Mouse (Mus musculus) CH12.LX (cell line): ENCODE data around the gene Wbp2. TPM values are rescaled to one million over a fixed set of nuclear protein-coding genes. Genes with fewer than 3 reads are reported as not detected.

Experiments
- DNase-seq: peaks from one replicate; pipeline ENCODE4 v3.0.0-alpha.2; 2013; ENCODE audit errors: extremely low read depth
- H3K27ac ChIP-seq: 2 replicates; pipeline ENCODE4 v1.5.1; 2012; ENCODE audit warnings: low read depth, mild to moderate bottlenecking, control low read depth, moderate library complexity; ENCODE audit not compliant: insufficient read depth
- H3K27me3 ChIP-seq: replicated peaks from 2 replicates; pipeline ENCODE3; 2012; ENCODE audit warnings: inconsistent platforms
- H3K36me3 ChIP-seq, 2 experiments: replicated peaks in 1 of 2; 2 replicates each; pipeline versions ENCODE3 to v1.6.1; 2012; ENCODE audit warnings: inconsistent platforms in 1 of 2, low read length in 1 of 2, mild to moderate bottlenecking in 1 of 2, mixed read lengths in 1 of 2, moderate library complexity in 1 of 2; ENCODE audit not compliant: control insufficient read depth in 1 of 2, insufficient read depth in 1 of 2
- H3K4me1 ChIP-seq, 2 experiments: 2 replicates each; pipeline ENCODE4 v1.6.1; 2012; ENCODE audit warnings: inconsistent platforms in 1 of 2, moderate library complexity in 1 of 2; ENCODE audit not compliant: insufficient read depth in 2 of 2, control insufficient read depth in 1 of 2
- H3K4me2 ChIP-seq: 2 replicates; pipeline ENCODE4 v1.6.1; 2012; ENCODE audit warnings: low read depth, mild to moderate bottlenecking, control low read depth; ENCODE audit not compliant: poor library complexity, insufficient read depth, severe bottlenecking
- H3K4me3 ChIP-seq, 3 experiments: fragments of 150-350 bp in 1 of 3; sonication (generic) in 1 of 3; replicated peaks in 1 of 3; 2 replicates each; pipeline versions ENCODE3 to v1.5.1; 2011 to 2012; ENCODE audit warnings: low read depth in 2 of 3, low read length in 2 of 3, mild to moderate bottlenecking in 2 of 3, moderate library complexity in 2 of 3, control low read depth in 1 of 3, improper control_type of control experiment in 1 of 3, inconsistent platforms in 1 of 3, mixed read lengths in 1 of 3; ENCODE audit not compliant: poor library complexity in 1 of 3
- H3K79me2 ChIP-seq: replicated peaks from 2 replicates; pipeline ENCODE4 v1.6.1; 2012; ENCODE audit warnings: mild to moderate bottlenecking, moderate library complexity; ENCODE audit not compliant: control insufficient read depth, poor library complexity, insufficient read depth, severe bottlenecking; ENCODE audit errors: extremely low read depth
- H3K9ac ChIP-seq: 2 replicates; pipeline ENCODE4 v1.6.1; 2012; ENCODE audit warnings: low read depth, mild to moderate bottlenecking, control low read depth, moderate library complexity; ENCODE audit not compliant: insufficient read depth
- H3K9me3 ChIP-seq: replicated peaks from 2 replicates; pipeline ENCODE3; 2012; ENCODE audit warnings: low read length, inconsistent platforms, mixed read lengths
- CHD2 ChIP-seq: IDR thresholded peaks from 2 replicates; pipeline ENCODE4 v1.6.1; 2011; ENCODE audit warnings: low read length, improper control_type of control experiment
- EP300 ChIP-seq: IDR thresholded peaks from 2 replicates; pipeline ENCODE4 v1.6.1; 2011; ENCODE audit warnings: low read length, improper control_type of control experiment
- ETS1 ChIP-seq: conservative IDR thresholded peaks from 2 replicates; pipeline ENCODE4 v1.6.1; 2012; ENCODE audit warnings: low read depth, mild to moderate bottlenecking, inconsistent platforms, low read length, improper control_type of control experiment, moderate library complexity
- GABPA ChIP-seq: IDR thresholded peaks from 2 replicates; pipeline ENCODE4 v1.6.1; 2012; ENCODE audit warnings: low read depth, low read length, improper control_type of control experiment, inconsistent platforms; ENCODE audit not compliant: insufficient replicate concordance
- HCFC1 ChIP-seq: IDR thresholded peaks from 2 replicates; pipeline ENCODE4 v1.6.1; 2012; ENCODE audit warnings: low read depth, mild to moderate bottlenecking, inconsistent platforms, low read length, improper control_type of control experiment
- KAT2A ChIP-seq: IDR thresholded peaks from 2 replicates; pipeline ENCODE4 v1.6.1; 2012; ENCODE audit warnings: low read length, improper control_type of control experiment, inconsistent platforms; ENCODE audit not compliant: insufficient replicate concordance
- MAFK ChIP-seq: IDR thresholded peaks from 2 replicates; pipeline ENCODE4 v1.6.1; 2011; ENCODE audit warnings: low read length, improper control_type of control experiment; ENCODE audit not compliant: insufficient replicate concordance
- MEF2A ChIP-seq: IDR thresholded peaks from 2 replicates; pipeline ENCODE4 v1.6.1; 2014; ENCODE audit warnings: low read depth, mild to moderate bottlenecking, inconsistent platforms, low read length, improper control_type of control experiment, borderline replicate concordance
- MXI1 ChIP-seq: IDR thresholded peaks from 2 replicates; pipeline ENCODE4 v1.6.1; 2011; ENCODE audit warnings: mild to moderate bottlenecking, low read depth, low read length, improper control_type of control experiment
- MYC ChIP-seq: IDR thresholded peaks from 2 replicates; pipeline ENCODE4 v1.6.1; 2011; ENCODE audit warnings: low read depth, mild to moderate bottlenecking, improper control_type of control experiment, low read length
- NELFE ChIP-seq: IDR thresholded peaks from 2 replicates; pipeline ENCODE4 v1.6.1; 2011; ENCODE audit warnings: low read depth, low read length, improper control_type of control experiment
- POLR2A ChIP-seq: IDR thresholded peaks from 2 replicates; pipeline ENCODE4 v1.6.1; 2011; ENCODE audit warnings: low read depth, mild to moderate bottlenecking, improper control_type of control experiment, low read length
- RAD21 ChIP-seq: IDR thresholded peaks from 2 replicates; pipeline ENCODE4 v1.6.1; 2011; ENCODE audit warnings: low read depth, mild to moderate bottlenecking, low read length, improper control_type of control experiment, moderate library complexity
- RCOR1 ChIP-seq: conservative IDR thresholded peaks from 2 replicates; pipeline ENCODE4 v1.6.1; 2012; ENCODE audit warnings: low read depth, mild to moderate bottlenecking, inconsistent platforms, low read length, improper control_type of control experiment
- SMC3 ChIP-seq: IDR thresholded peaks from 2 replicates; pipeline ENCODE4 v1.6.1; 2011; ENCODE audit warnings: low read depth, low read length, improper control_type of control experiment
- TBP ChIP-seq: conservative IDR thresholded peaks from 2 replicates; pipeline ENCODE4 v1.6.1; 2011; ENCODE audit warnings: low read depth, low read length, improper control_type of control experiment
- TCF12 ChIP-seq: IDR thresholded peaks from 2 replicates; pipeline ENCODE4 v1.6.1; 2014; ENCODE audit warnings: low read depth, mild to moderate bottlenecking, inconsistent platforms, low read length, improper control_type of control experiment
- UBTF ChIP-seq: IDR thresholded peaks from 2 replicates; pipeline ENCODE4 v1.6.1; 2012; ENCODE audit warnings: low read depth, mild to moderate bottlenecking, inconsistent platforms, low read length, improper control_type of control experiment, moderate library complexity
- USF1 ChIP-seq: IDR thresholded peaks from 2 replicates; pipeline ENCODE4 v1.6.1; 2014; ENCODE audit warnings: low read depth, mild to moderate bottlenecking, inconsistent platforms, low read length, improper control_type of control experiment
- USF2 ChIP-seq: conservative IDR thresholded peaks from 2 replicates; pipeline ENCODE4 v1.6.1; 2011; ENCODE audit warnings: low read depth, low read length, improper control_type of control experiment
- ZC3H11A ChIP-seq: IDR thresholded peaks from 2 replicates; pipeline ENCODE4 v1.6.1; 2012; ENCODE audit warnings: low read depth, mild to moderate bottlenecking, inconsistent platforms, low read length, improper control_type of control experiment
- ZMIZ1 ChIP-seq: IDR thresholded peaks from 2 replicates; pipeline ENCODE4 v1.6.1; 2012; ENCODE audit warnings: low read depth, mild to moderate bottlenecking, inconsistent platforms, low read length, improper control_type of control experiment
- dilution Hi-C: fragments of 300-500 bp; cut with MboI; formaldehyde crosslinking; loops from 2 replicates; pipeline ENCODE4 v1.14.3; 2020; ENCODE audit warnings: low sequenced_read_pairs; ENCODE audit not compliant: extremely low pct_unique_long_range_greater_than_20kb, extremely low pct_ligation_motif_present
- in situ Hi-C: fragments of 300-500 bp; cut with MboI; formaldehyde crosslinking; loops from 3 replicates; pipeline ENCODE4 v1.14.3; 2019; ENCODE audit warnings: low sequenced_read_pairs, low pct_ligation_motif_present, low pct_unique_long_range_greater_than_20kb, mixed read lengths
- polyA plus RNA-seq: library from polyadenylated mRNA; unstranded; fragments of >175 nt; gene quantifications from 2 replicates; pipeline ENCODE4 v1.2.1, GENCODE M21; 2012; ENCODE audit warnings: low read depth; ENCODE audit not compliant: insufficient read length
- total RNA-seq, 2 experiments: library from RNA; depleted of rRNA; stranded (reverse); fragments of 300-350 nt in 1 of 2; fragments of >200 nt in 1 of 2; gene quantifications; 2 replicates each; pipeline ENCODE4 v1.2.3; 2012 to 2014

Gene Wbp2
- total and polyA plus RNA-seq, 3 experiments: 15.2 to 97.1 (median 30.7) TPM

DNA sequence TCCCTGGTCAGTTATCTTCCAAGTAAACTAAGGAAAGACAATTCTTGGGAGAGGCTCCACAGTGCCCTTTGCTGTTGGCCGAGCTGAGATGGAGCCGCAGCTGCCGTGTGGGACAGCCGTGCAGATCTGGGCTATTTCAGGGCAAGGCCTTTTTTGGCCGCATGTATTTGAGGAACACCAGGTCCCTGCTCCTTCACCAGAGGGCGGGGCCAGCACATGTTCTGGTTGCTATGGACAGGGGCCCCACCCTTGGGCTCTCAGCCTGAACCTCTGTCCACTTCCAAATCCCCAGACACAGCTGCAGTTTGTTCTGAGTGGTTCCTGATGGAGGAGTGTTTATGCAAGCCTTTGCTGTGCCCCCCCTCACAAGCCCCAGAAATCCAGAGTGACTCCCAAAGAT, 13.6 kb upstream of the Wbp2 start:
- no peak overlapping the region for H3K4me3 ChIP-seq
- no peak overlapping the region for H3K27ac ChIP-seq
- no peak for TF ChIP-seq ZC3H11A
- TF ChIP-seq USF2: no peak
- TF ChIP-seq MEF2A: no peak
- no peak for TF ChIP-seq KAT2A
- TF ChIP-seq ZMIZ1: no peak
- TF ChIP-seq RCOR1: no peak
- no peak for TF ChIP-seq NELFE
- no peak for TF ChIP-seq MYC
- TF ChIP-seq USF1: no peak
- no peak for TF ChIP-seq GABPA
- TF ChIP-seq MXI1: no peak
- TF ChIP-seq EP300: no peak
- TF ChIP-seq TCF12: no peak
- no peak for TF ChIP-seq CHD2
- TF ChIP-seq RAD21: no peak
- TF ChIP-seq TBP: no peak
- no peak for TF ChIP-seq HCFC1
- peaks cover 8 to 14% of the 10 kb centered on the region in 2 experiments for H3K4me1 ChIP-seq
- dilution Hi-C loops (no loop called here), in situ Hi-C loops (no loop called here)
- peaks cover 4% of the 10 kb centered on the region for H3K27me3 ChIP-seq
- no peak overlapping the region for H3K9ac ChIP-seq
- no peak for DNase-seq
- no peaks in the 10 kb centered on the region for H3K79me2 ChIP-seq
- peaks cover 5% of the 10 kb centered on the region for H3K9me3 ChIP-seq
- no peaks in the 10 kb centered on the region for H3K36me3 ChIP-seq
- no peak overlapping the region for H3K4me2 ChIP-seq

DNA sequence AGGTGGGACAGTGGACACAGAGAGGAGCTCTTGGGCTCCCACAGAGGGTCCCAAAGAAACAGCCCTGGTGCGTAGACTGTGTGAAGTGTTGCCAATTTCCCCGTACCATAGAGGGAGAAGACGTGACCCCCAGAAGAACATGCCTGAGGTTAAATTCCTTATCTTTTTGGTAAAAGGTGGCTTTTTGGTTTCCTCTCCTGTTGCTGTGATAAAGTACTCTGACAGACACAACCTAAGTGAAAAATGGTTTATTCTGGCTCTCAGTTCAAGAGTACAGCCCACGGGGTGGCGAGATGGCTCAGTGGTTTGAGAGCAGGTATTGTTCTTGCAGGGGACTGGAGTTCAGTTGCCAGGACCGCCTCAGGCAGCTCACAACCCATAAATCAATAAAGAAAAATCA, 12.7 kb upstream of the Wbp2 start:
- Histone ChIP-seq H3K4me1 (peaks cover 6 to 12% of the 10 kb centered on the region in 2 experiments), H3K27ac (no peak overlapping the region), H3K4me3 (no peak overlapping the region), H3K9ac (no peak overlapping the region), H3K79me2 (no peaks in the 10 kb centered on the region), H3K9me3 (peaks cover 5% of the 10 kb centered on the region), H3K27me3 (peaks cover 4% of the 10 kb centered on the region), H3K36me3 (no peaks in the 10 kb centered on the region), H3K4me2 (no peak overlapping the region)
- dilution Hi-C loops (no loop called here), in situ Hi-C loops (no loop called here)
- no peak for TF ChIP-seq MAFK
- no peak for TF ChIP-seq MEF2A
- no peak for TF ChIP-seq ETS1
- TF ChIP-seq POLR2A: no peak
- TF ChIP-seq UBTF: no peak
- no peak for TF ChIP-seq RCOR1
- no peak for TF ChIP-seq SMC3
- no peak for DNase-seq
